31 mouse cellular contexts compared by ENCODE assay signal in genomic region chr13:109714581-109714980, GRCm38 (mm10).
"Had no signal": no experiment of that assay in that cellular context is flagged by ENCODE, and none has a peak within 500 bp of the region (broad histone marks: within the 10 kb centered on the region; RNA-seq: fewer than 3 reads in every experiment).

No protein-coding gene starts in this region.

- H3K36me3 ChIP-seq: heart, embryonic 10.5 days; heart, embryonic 12.5 days; heart, embryonic 13.5 days; heart, embryonic 15.5 days; hindbrain, embryonic 10.5 days; hindbrain, embryonic 12.5 days; hindbrain, embryonic 13.5 days; hindbrain, embryonic 15.5 days; intestine, embryonic 15.5 days; kidney, embryonic 15.5 days had no signal

- H3K4me1 ChIP-seq: heart, embryonic 10.5 days; hindbrain, embryonic 10.5 days; hindbrain, embryonic 12.5 days; hindbrain, embryonic 13.5 days; hindbrain, embryonic 15.5 days; intestine, embryonic 15.5 days; kidney, embryonic 15.5 days had no signal

- DNase-seq: heart, postnatal 10 days; heart, postnatal 14 days; heart, postnatal 36 days; heart, postnatal 4 days; kidney, adult 11 months; kidney, adult 18-20 months; kidney, adult 2 months; kidney, adult 8-10 months; kidney, adult 9 months; kidney, postnatal 10 days; kidney, postnatal 14 days; kidney, postnatal 25 days; kidney, postnatal 36 days; kidney, postnatal 4 days; layer of hippocampus, adult 9-11 months; layer of hippocampus, postnatal 36 days had no signal

- H3K27ac ChIP-seq: heart, embryonic 10.5 days; heart, embryonic 15.5 days; hindbrain, embryonic 10.5 days; hindbrain, embryonic 12.5 days; hindbrain, embryonic 13.5 days; hindbrain, embryonic 14.5 days; hindbrain, embryonic 15.5 days; hindbrain, postnatal 0 days; intestine, embryonic 15.5 days; kidney, embryonic 15.5 days; kidney, postnatal 0 days; layer of hippocampus, adult 2 months had no signal

- H3K4me2 ChIP-seq: heart, embryonic 11.5 days; heart, embryonic 12.5 days; heart, embryonic 13.5 days; heart, embryonic 15.5 days; hindbrain, embryonic 12.5 days; hindbrain, embryonic 13.5 days; hindbrain, embryonic 14.5 days; hindbrain, embryonic 15.5 days; intestine, embryonic 15.5 days; kidney, embryonic 15.5 days had no signal

- H3K27me3 ChIP-seq: heart, embryonic 12.5 days; heart, embryonic 13.5 days; heart, embryonic 15.5 days; hindbrain, embryonic 12.5 days; hindbrain, embryonic 13.5 days; hindbrain, embryonic 15.5 days; intestine, embryonic 15.5 days; kidney, embryonic 15.5 days had no signal

- H3K4me3 ChIP-seq: heart, embryonic 10.5 days; heart, embryonic 12.5 days; heart, embryonic 13.5 days; heart, embryonic 15.5 days; hindbrain, embryonic 10.5 days; hindbrain, embryonic 12.5 days; hindbrain, embryonic 13.5 days; hindbrain, embryonic 15.5 days; intestine, embryonic 15.5 days; kidney, embryonic 15.5 days; layer of hippocampus, adult 2 months had no signal

- H3K9ac ChIP-seq: heart, embryonic 12.5 days; heart, embryonic 13.5 days; heart, embryonic 15.5 days; hindbrain, embryonic 12.5 days; hindbrain, embryonic 13.5 days; hindbrain, embryonic 14.5 days; hindbrain, embryonic 15.5 days; intestine, embryonic 15.5 days; kidney, embryonic 15.5 days had no signal
